In the genomic region with DNA sequence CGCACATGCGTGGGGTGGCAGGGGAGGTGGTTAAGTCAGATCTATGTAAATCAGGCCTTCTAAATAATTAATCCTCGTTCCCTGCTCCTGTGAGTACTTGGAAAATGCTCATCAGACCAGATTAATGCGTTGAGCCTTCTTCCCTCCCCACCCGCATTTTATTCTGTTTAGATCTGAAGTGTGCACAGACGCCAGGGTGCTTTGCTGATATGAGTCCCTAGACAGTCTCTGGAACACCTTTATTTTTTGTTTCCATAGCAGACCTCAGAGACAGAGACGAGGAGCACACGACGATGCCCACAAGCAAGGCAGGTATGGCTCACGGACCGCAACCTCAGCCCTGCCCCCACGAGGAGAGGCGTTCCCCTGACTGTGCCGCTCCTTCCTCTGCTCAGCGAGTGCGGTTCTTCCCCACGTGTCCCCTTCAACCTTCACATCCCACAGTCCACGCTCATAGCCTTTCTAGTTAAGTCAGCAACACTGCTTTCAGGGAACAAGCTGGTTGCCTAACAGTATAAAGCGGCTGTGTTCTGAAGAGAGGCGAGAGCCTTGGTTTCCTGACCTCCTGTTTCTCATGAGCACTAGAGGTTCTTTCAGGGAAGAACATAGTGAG, we compare ENCODE assay signal across 9 mouse cellular contexts. TPM values are rescaled to one million over a fixed set of nuclear protein-coding genes. Genes with fewer than 3 reads are reported as not detected.
A peak's percentile ranks its signal among the peaks of the same experiment; 100 is the strongest.
DNase-seq lines count a peak whose midpoint lies in the region; ATAC-seq and TF ChIP-seq lines count a peak whose summit lies in the region.
"Had no signal": no experiment of that assay in that cellular context is flagged by ENCODE, and none has a peak within 500 bp of the region (broad histone marks: within the 10 kb centered on the region; RNA-seq: fewer than 3 reads in every experiment).

No protein-coding gene starts in this region.

- no peak overlapping the region for H3K27ac ChIP-seq in kidney, postnatal 0 days
- H3K27ac ChIP-seq in bone marrow macrophage, adult 2 months (ENCODE audit: insufficient read depth, low read depth, low read length) = no peak overlapping the region
- no peak overlapping the region for H3K27ac ChIP-seq in forebrain, postnatal 0 days (ENCODE audit: low read depth, low read length)
- peak overlapping the region; percentile 18; the same call in 1 of the 2 replicates for H3K27ac ChIP-seq in neural tube, embryonic 15.5 days (replicated peaks)
- no peak overlapping the region for H3K27ac ChIP-seq in liver, postnatal 0 days (ENCODE audit: low read depth)

- H3K9me3 ChIP-seq in kidney, postnatal 0 days (replicated peaks; ENCODE audit: low read length) = no peaks in the 10 kb centered on the region
- H3K9me3 ChIP-seq in forebrain, postnatal 0 days (ENCODE audit: low read length) = no peaks in the 10 kb centered on the region
- no peaks in the 10 kb centered on the region for H3K9me3 ChIP-seq in neural tube, embryonic 15.5 days (replicated peaks)
- H3K9me3 ChIP-seq in liver, postnatal 0 days (ENCODE audit: low read length) = no peaks in the 10 kb centered on the region

- H3K4me1 ChIP-seq in kidney, postnatal 0 days (replicated peaks; ENCODE audit: insufficient read depth, low read length) = no peaks in the 10 kb centered on the region
- peaks cover 2% of the 10 kb centered on the region; the same call in 1 of the 2 replicates for H3K4me1 ChIP-seq in bone marrow macrophage, adult 2 months (ENCODE audit: control insufficient read depth, insufficient read depth, low read length)
- H3K4me1 ChIP-seq in forebrain, postnatal 0 days (ENCODE audit: insufficient read depth) = no peaks in the 10 kb centered on the region
- H3K4me1 ChIP-seq in neural tube, embryonic 15.5 days = peaks cover 10% of the 10 kb centered on the region
- H3K4me1 ChIP-seq in liver, postnatal 0 days (ENCODE audit: insufficient read depth) = no peaks in the 10 kb centered on the region

- no peak for TF ChIP-seq POLR2A in bone marrow macrophage, adult 2 months (IDR thresholded peaks at IDR 0.05; ENCODE audit: borderline replicate concordance, low read depth, low read length)

- no peak for ATAC-seq in kidney, postnatal 0 days (replicated peaks; ENCODE audit: low FRiP score, low read depth)
- ATAC-seq in forebrain, postnatal 0 days = peak; percentile 50
- no peak; the same call in 1 of the 2 replicates for ATAC-seq in neural tube, embryonic 15.5 days (ENCODE audit: low FRiP score)
- no peak for ATAC-seq in liver, postnatal 0 days

- no peaks in the 10 kb centered on the region for H3K36me3 ChIP-seq in kidney, postnatal 0 days (ENCODE audit: insufficient read depth, low read length)
- no peaks in the 10 kb centered on the region for H3K36me3 ChIP-seq in forebrain, postnatal 0 days (ENCODE audit: insufficient read depth)
- no peaks in the 10 kb centered on the region for H3K36me3 ChIP-seq in neural tube, embryonic 15.5 days
- H3K36me3 ChIP-seq in liver, postnatal 0 days (replicated peaks; ENCODE audit: insufficient read depth, low read length) = no peaks in the 10 kb centered on the region

- peak overlapping the region; percentile 18; the same call in 1 of the 2 replicates for H3K4me2 ChIP-seq in kidney, postnatal 0 days (ENCODE audit: low read length)
- peak overlapping the region; percentile 27 for H3K4me2 ChIP-seq in forebrain, postnatal 0 days (ENCODE audit: low read depth)
- peak overlapping the region; percentile 50 for H3K4me2 ChIP-seq in neural tube, embryonic 15.5 days
- H3K4me2 ChIP-seq in liver, postnatal 0 days (ENCODE audit: low read depth, low read length) = no peak overlapping the region

- 0 out of 2 replicates have a peak overlapping the region, but pooled peaks have one; percentile 27 for H3K9ac ChIP-seq in kidney, postnatal 0 days (ENCODE audit: low read depth, low read length)
- no peak overlapping the region for H3K9ac ChIP-seq in forebrain, postnatal 0 days
- no peak overlapping the region; the same call in 1 of the 2 replicates for H3K9ac ChIP-seq in neural tube, embryonic 15.5 days (replicated peaks)
- no peak overlapping the region for H3K9ac ChIP-seq in liver, postnatal 0 days (replicated peaks)

- H3K27me3 ChIP-seq in kidney, postnatal 0 days (ENCODE audit: insufficient read depth, low read length) = no peaks in the 10 kb centered on the region; the same call in 1 of the 2 replicates
- no peaks in the 10 kb centered on the region for H3K27me3 ChIP-seq in forebrain, postnatal 0 days (ENCODE audit: insufficient read depth, low read length)
- no peaks in the 10 kb centered on the region for H3K27me3 ChIP-seq in neural tube, embryonic 15.5 days (replicated peaks)
- no peaks in the 10 kb centered on the region for H3K27me3 ChIP-seq in liver, postnatal 0 days (ENCODE audit: insufficient read depth, low read length)

- no peak for TF ChIP-seq CTCF in kidney, postnatal 0 days (IDR thresholded peaks at IDR 0.05; ENCODE audit: low read depth)
- no peak for TF ChIP-seq CTCF in bone marrow macrophage, adult 2 months (IDR thresholded peaks at IDR 0.05; ENCODE audit: low read depth, low read length)
- no peak for TF ChIP-seq CTCF in forebrain, postnatal 0 days (IDR thresholded peaks at IDR 0.05; ENCODE audit: low read depth)
- TF ChIP-seq CTCF in liver, postnatal 0 days (IDR thresholded peaks at IDR 0.05; ENCODE audit: low read depth) = no peak

- DNase-seq in kidney, postnatal 0 days (ENCODE audit: low spot score) = peak; percentile 3
- no peak for DNase-seq in kidney, adult 18-20 months
- DNase-seq in forebrain, postnatal 0 days = no peak
- no peak for DNase-seq in liver, postnatal 0 days
- no peak for DNase-seq in thymus, postnatal 10 days (ENCODE audit: low spot score in 2 of 2)
- DNase-seq: heart, postnatal 14 days had no signal

- WGBS in kidney, postnatal 0 days = 36% methylated on average over 20 of the region's 20 CpGs
- WGBS in forebrain, postnatal 0 days = 35% methylated on average over 20 of the region's 20 CpGs
- WGBS in neural tube, embryonic 15.5 days = 38% methylated on average over 20 of the region's 20 CpGs
- WGBS in liver, postnatal 0 days (ENCODE audit: insufficient replicate concordance) = 34% methylated on average over 20 of the region's 20 CpGs

- no peak overlapping the region for H3K4me3 ChIP-seq in kidney, postnatal 0 days (replicated peaks; ENCODE audit: low read depth, low read length)
- 0 out of 2 replicates have a peak overlapping the region, but pooled peaks have one; percentile 5 for H3K4me3 ChIP-seq in bone marrow macrophage, adult 2 months (ENCODE audit: insufficient read depth, low read length)
- peak overlapping the region; percentile 16; the same call in 1 of the 2 replicates for H3K4me3 ChIP-seq in forebrain, postnatal 0 days (ENCODE audit: low read depth, low read length)
- no peak overlapping the region; the same call in 1 of the 2 replicates for H3K4me3 ChIP-seq in neural tube, embryonic 15.5 days (replicated peaks)
- H3K4me3 ChIP-seq in liver, postnatal 0 days (ENCODE audit: low read depth, low read length) = no peak overlapping the region

- TF ChIP-seq EP300 in liver, postnatal 0 days (IDR thresholded peaks at IDR 0.05; ENCODE audit: low read depth) = no peak

RNA-seq across cellular contexts. Expression of gene Gabrr1, which starts 14.5 kb away (rescaled TPM):
- not detected in 2 replicates for polyA plus RNA-seq in kidney, postnatal 0 days (2015; fragmentation: Nextera tagmentation; extraction: Ambion mirVana)
- not detected in 2 replicates for polyA plus RNA-seq in bone marrow macrophage, adult 2 months (2012; ENCODE audit: insufficient read depth, insufficient read length, missing spikeins)
- 0.46 and 0.67 TPM in 2 replicates for total RNA-seq in forebrain, postnatal 0 days (2014; rRNA removed)
- polyA plus RNA-seq in forebrain, postnatal 0 days (2015; fragmentation: Nextera tagmentation; extraction: Ambion mirVana) = 0.22 and 0.25 TPM in 2 replicates
- 0.27 and 0.28 TPM in 2 replicates for polyA plus RNA-seq in neural tube, embryonic 15.5 days (2015; fragmentation: Nextera tagmentation; extraction: Ambion mirVana)
- not detected in 2 replicates for polyA plus RNA-seq in liver, postnatal 0 days (2015; fragmentation: Nextera tagmentation; extraction: Ambion mirVana)
- polyA plus RNA-seq: limb, embryonic 11.5 days had no signal

RNA-seq across cellular contexts. Expression of gene Pm20d2, which starts 42.8 kb away (rescaled TPM):
- polyA plus RNA-seq in kidney, postnatal 0 days (2015; fragmentation: Nextera tagmentation; extraction: Ambion mirVana) = 0.77 and 0.87 TPM in 2 replicates
- polyA plus RNA-seq in bone marrow macrophage, adult 2 months (2012; ENCODE audit: insufficient read depth, insufficient read length, missing spikeins) = not detected in 2 replicates
- 8.0 and 11.3 TPM in 2 replicates for total RNA-seq in forebrain, postnatal 0 days (2014; rRNA removed)
- 2.3 and 3.3 TPM in 2 replicates for polyA plus RNA-seq in forebrain, postnatal 0 days (2015; fragmentation: Nextera tagmentation; extraction: Ambion mirVana)
- polyA plus RNA-seq in neural tube, embryonic 15.5 days (2015; fragmentation: Nextera tagmentation; extraction: Ambion mirVana) = 2.2 and 2.5 TPM in 2 replicates
- polyA plus RNA-seq in liver, postnatal 0 days (2015; fragmentation: Nextera tagmentation; extraction: Ambion mirVana) = 0.14 and 0.21 TPM in 2 replicates

Comparison
In these comparisons a context has a peak if more than half of its experiments do, and no peak if none do; other contexts are left out.
1. H3K4me3 ChIP-seq: peak in bone marrow macrophage, adult 2 months (single experiment) and forebrain, postnatal 0 days (single experiment); none in kidney, postnatal 0 days (single experiment), neural tube, embryonic 15.5 days (single experiment) and liver, postnatal 0 days (single experiment).